Mouse (Mus musculus) midbrain, embryonic 14.5 days (tissue): Measurements from ENCODE around the gene Basp1. TPM values are rescaled to one million over a fixed set of nuclear protein-coding genes. Genes with fewer than 3 reads are reported as not detected.

ENCODE experiments used
- ATAC-seq: fragments of 200-750 bp; cut with Nextera tagmentation; 2 replicates; pipeline ENCODE4 v1.8.0; 2017; ENCODE audit warnings: moderate number of reproducible peaks, moderate library complexity; ENCODE audit not compliant: low FRiP score, low TSS enrichment
- DNase-seq: peaks from one replicate; pipeline ENCODE4 v3.0.0-alpha.2; 2015
- H3K27ac ChIP-seq: fragments of 300-500 bp; sonication (generic); replicated peaks from 2 replicates; pipeline ENCODE4 v1.5.1; 2014; ENCODE audit warnings: mild to moderate bottlenecking, low read depth, low read length, moderate library complexity
- H3K27me3 ChIP-seq: fragments of 300-500 bp; sonication (generic); 2 replicates; pipeline ENCODE4 v1.6.1; 2014; ENCODE audit warnings: low read length, control low read depth, mixed read lengths; ENCODE audit not compliant: control insufficient read depth, insufficient read depth
- H3K36me3 ChIP-seq: fragments of 300-500 bp; sonication (generic); 2 replicates; pipeline ENCODE4 v1.6.1; 2014; ENCODE audit warnings: low read length, control low read depth; ENCODE audit not compliant: control insufficient read depth, insufficient read depth
- H3K4me1 ChIP-seq: fragments of 300-500 bp; sonication (generic); 2 replicates; pipeline ENCODE4 v1.6.1; 2014; ENCODE audit warnings: mild to moderate bottlenecking, antibody characterized with exemption, low read length, control low read depth; ENCODE audit not compliant: control insufficient read depth, insufficient read depth
- H3K4me2 ChIP-seq: fragments of 300-500 bp; sonication (generic); 2 replicates; pipeline ENCODE4 v1.6.1; 2014; ENCODE audit warnings: mild to moderate bottlenecking, low read length, moderate library complexity
- H3K4me3 ChIP-seq: fragments of 300-500 bp; sonication (generic); replicated peaks from 2 replicates; pipeline ENCODE4 v1.5.1; 2014; ENCODE audit warnings: low read depth, low read length
- H3K9ac ChIP-seq: fragments of 300-500 bp; sonication (generic); replicated peaks from 2 replicates; pipeline ENCODE4 v1.6.1; 2014; ENCODE audit warnings: mild to moderate bottlenecking, low read length, moderate library complexity
- H3K9me3 ChIP-seq: fragments of 300-500 bp; sonication (generic); 2 replicates; pipeline ENCODE4 v1.6.1; 2016; ENCODE audit warnings: low read length, control low read depth, mixed read lengths; ENCODE audit not compliant: control insufficient read depth
- WGBS: fragments of 180-500 bp; shearing (Covaris S2); extraction: QIAGEN DNeasy Blood & Tissue Kit; methylation state at CpG from one replicate; pipeline ENCODE4 v1.1.7; 2014; 5-methylcytosine and 5-hydroxymethylcytosine counted together
- polyA plus RNA-seq: library from polyadenylated mRNA; unstranded; fragments of >200 nt; fragmentation: Nextera tagmentation; extraction: Ambion mirVana; gene quantifications from 2 replicates; pipeline ENCODE4 v1.2.1, GENCODE M21; 2014

Basp1 gene
- polyA plus RNA-seq, 1 experiment from 2014 or later, result 227 TPM

DNA sequence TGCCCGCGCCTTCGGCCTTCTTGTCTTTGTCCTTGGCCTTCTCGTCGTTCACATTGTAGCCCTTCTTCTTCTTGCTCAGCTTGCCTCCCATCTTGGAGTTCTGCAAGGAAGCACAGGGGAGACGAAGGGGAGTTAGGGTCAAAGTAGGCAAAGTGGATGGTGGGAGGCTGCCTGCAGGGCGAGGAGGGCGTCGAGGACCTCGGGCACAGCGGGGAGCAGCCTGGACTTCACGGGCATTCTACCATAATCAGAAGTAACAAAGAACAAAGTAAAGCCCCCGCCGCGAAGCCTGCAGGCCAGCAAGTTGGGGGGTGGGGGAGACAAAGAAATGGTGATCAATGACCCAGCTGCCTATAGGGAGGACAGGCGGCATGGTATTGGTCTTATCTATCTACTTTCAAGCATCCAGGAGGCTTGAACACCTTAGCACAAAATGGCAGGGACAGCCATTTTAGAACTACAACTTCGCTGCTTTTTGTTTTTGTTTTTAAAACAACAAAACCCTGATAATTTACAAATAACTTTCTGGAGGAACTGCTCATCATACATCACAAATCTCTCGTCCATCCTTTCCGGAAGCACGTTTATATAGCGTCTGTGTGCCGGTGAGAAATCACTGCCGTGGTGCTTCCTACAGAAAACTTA is 48.6 kb downstream of the Basp1 start:
- Histone ChIP-seq H3K9me3 (no peaks in the 10 kb centered on the region), H3K9ac (peak overlapping the region; percentile 58), H3K27ac (peak overlapping the region; percentile 81), H3K4me3 (peak overlapping the region; percentile 15; the same call in 1 of the 2 replicates), H3K36me3 (peaks cover 20% of the 10 kb centered on the region), H3K4me1 (peaks cover 54% of the 10 kb centered on the region), H3K4me2 (peak overlapping the region; percentile 52), H3K27me3 (no peaks in the 10 kb centered on the region)
- ATAC-seq, result no peak
- peak; percentile 64 for DNase-seq
- WGBS, result 8% methylated on average over 23 of the region's 23 CpGs

DNA sequence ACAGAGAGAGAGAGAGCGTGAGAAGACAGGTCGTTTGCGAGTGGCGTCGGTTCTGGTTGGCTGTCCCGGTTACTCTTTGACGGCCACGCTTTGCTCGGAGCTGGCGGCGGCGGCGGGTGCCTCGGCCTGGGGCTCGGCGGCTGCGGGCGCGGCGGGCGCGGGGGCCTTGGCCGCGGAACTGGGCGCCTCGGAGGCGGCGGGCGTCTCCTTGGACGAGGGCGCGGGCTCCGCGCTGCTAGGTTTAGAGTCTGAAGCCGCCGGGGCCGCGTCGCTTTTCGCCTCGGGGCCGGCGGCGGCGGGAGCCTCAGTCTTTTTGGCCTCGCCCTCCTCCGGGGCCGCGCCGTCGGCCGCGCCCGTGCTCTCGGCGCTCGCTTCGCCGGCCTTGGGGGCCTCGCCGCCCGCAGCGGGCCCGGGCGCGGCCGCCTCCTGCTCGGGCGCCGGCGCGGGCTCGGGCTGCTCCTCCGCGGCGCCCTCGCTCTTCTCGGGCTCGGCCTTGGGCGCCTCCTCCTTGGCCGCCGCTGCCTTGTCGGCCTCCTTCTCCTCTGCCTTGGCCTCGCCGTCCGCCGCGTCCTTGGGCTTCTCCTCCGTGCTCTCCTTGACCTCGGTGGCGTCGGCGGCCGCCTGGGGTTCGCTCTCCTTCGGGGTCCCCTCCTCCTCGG is 49.3 kb downstream of the Basp1 start:
- Histone ChIP-seq H3K9ac (peak overlapping the region; percentile 58), H3K4me1 (peaks cover 50% of the 10 kb centered on the region), H3K27ac (peak overlapping the region; percentile 81), H3K4me2 (peak overlapping the region; percentile 52), H3K9me3 (no peaks in the 10 kb centered on the region), H3K27me3 (no peaks in the 10 kb centered on the region), H3K4me3 (peak overlapping the region; percentile 15; the same call in 1 of the 2 replicates), H3K36me3 (peaks cover 20% of the 10 kb centered on the region)
- DNase-seq, result peak; percentile 68
- WGBS, result 5% methylated on average over 97 of the region's 97 CpGs
- ATAC-seq, result peak; percentile 16; the same call in 1 of the 2 replicates

DNA sequence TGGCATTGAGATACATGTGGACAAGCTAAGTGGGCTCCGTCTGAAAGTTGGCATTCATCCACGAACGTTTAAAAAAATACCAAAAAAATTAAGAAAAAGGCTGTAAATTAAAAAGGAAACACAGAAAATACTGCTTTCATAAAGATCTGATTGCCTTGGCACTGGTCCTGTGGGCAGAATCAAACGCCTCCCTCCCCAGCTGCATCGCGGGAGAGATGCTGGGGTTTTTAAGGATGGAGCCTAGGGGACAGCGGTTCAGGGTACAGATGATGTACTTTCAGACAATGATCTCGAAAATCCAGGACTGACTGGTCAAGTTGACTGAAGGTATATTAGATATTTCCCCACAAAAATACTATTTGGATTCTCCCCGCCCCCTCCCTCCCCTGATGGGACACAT is 49.9 kb downstream of the Basp1 start:
- Histone ChIP-seq H3K27ac (no peak overlapping the region), H3K4me1 (peaks cover 55% of the 10 kb centered on the region), H3K9ac (peak overlapping the region; percentile 58; the same call in 1 of the 2 replicates), H3K27me3 (no peaks in the 10 kb centered on the region), H3K36me3 (peaks cover 20% of the 10 kb centered on the region), H3K9me3 (no peaks in the 10 kb centered on the region), H3K4me3 (no peak overlapping the region), H3K4me2 (no peak overlapping the region)
- DNase-seq, result peak; percentile 50
- WGBS, result 75% methylated on average over 9 of the region's 9 CpGs
- ATAC-seq, result no peak

DNA sequence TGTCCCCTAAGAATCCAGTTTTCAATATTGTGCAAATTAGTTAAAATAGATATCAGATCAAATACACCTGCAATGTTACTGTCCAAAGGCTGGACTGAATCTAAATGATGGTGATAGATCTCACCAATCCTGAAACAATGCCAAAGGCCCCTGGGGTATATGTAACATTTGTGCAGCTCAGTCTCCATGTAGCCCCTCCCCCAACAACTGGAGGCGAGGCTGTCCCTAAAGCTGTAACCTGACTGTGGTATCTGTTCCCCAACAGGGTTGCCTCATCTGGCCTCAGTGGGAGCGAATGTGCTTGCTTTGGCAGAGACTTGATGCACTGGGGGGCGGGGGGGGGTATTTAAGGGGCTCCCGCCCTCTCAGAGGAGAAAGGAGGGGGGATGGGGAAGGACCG is 52.7 kb downstream of the Basp1 start:
- Histone ChIP-seq H3K4me3 (no peak overlapping the region), H3K27me3 (no peaks in the 10 kb centered on the region), H3K4me1 (peaks cover 57% of the 10 kb centered on the region), H3K36me3 (peaks cover 20% of the 10 kb centered on the region), H3K27ac (peak overlapping the region; percentile 66), H3K4me2 (no peak overlapping the region), H3K9me3 (no peaks in the 10 kb centered on the region), H3K9ac (no peak overlapping the region)
- peak; percentile 61 for DNase-seq
- 42% methylated on average over 5 of the region's 5 CpGs for WGBS
- no peak for ATAC-seq

DNA sequence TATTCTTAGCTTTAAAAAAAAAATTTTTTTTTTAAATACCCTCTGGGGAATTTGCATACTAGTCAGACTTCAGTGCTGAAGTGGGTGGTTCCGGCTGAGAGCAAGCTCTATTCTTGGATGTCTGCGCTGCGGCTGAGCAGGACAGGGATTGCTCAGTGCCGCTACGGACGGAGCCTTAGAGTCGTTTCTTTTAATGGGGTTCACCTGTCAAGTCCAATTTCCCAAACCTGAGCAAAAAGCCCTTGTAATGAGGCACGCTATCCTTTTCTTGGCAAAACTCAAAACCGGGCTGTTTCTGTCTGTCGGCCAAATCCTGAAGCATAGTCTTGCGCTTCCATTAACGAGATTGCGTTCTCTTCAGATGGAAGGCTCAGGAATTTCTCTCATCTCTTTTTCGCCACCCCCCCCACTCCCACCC is 54.9 kb downstream of the Basp1 start:
- WGBS, result 12% methylated on average over 14 of the region's 14 CpGs
- H3K36me3 ChIP-seq, result peaks cover 9% of the 10 kb centered on the region; the same call in 1 of the 2 replicates
- H3K4me1 ChIP-seq, result peaks cover 37% of the 10 kb centered on the region
- H3K4me3 ChIP-seq, result no peak overlapping the region
- no peak overlapping the region; the same call in 1 of the 2 replicates for H3K9ac ChIP-seq
- H3K27me3 ChIP-seq, result no peaks in the 10 kb centered on the region
- H3K9me3 ChIP-seq, result no peaks in the 10 kb centered on the region
- H3K27ac ChIP-seq, result peak overlapping the region; percentile 46; the same call in 1 of the 2 replicates
- H3K4me2 ChIP-seq, result peak overlapping the region; percentile 44
- ATAC-seq (peak; percentile 71; the same call in 1 of the 2 replicates), DNase-seq (peak; percentile 79)

DNA sequence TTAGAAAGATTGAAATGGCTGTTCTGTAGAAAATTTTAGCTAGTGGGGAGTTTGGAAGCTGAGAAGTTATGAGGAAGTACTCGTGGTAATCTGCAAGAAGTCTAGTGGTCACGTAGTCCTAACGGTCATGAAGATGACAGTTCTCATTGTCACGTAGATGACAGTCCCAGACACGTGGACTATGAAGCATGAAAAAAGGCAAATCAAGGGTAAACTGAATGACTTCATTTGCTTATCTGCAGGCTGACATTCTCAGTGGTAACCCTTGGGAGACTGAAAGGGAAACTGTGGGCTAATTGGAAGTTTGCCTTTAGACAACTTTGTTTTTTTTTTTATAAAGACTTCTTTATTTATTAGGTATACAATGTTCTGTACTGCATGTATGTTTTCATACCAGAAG is 58.2 kb downstream of the Basp1 start:
- Histone ChIP-seq H3K4me1 (peaks cover 17% of the 10 kb centered on the region), H3K27me3 (no peaks in the 10 kb centered on the region), H3K4me3 (no peak overlapping the region), H3K4me2 (no peak overlapping the region), H3K9me3 (no peaks in the 10 kb centered on the region), H3K27ac (no peak overlapping the region), H3K36me3 (no peaks in the 10 kb centered on the region), H3K9ac (no peak overlapping the region)
- DNase-seq, result no peak
- ATAC-seq, result no peak
- WGBS, result 79% methylated on average over 5 of the region's 5 CpGs

DNA sequence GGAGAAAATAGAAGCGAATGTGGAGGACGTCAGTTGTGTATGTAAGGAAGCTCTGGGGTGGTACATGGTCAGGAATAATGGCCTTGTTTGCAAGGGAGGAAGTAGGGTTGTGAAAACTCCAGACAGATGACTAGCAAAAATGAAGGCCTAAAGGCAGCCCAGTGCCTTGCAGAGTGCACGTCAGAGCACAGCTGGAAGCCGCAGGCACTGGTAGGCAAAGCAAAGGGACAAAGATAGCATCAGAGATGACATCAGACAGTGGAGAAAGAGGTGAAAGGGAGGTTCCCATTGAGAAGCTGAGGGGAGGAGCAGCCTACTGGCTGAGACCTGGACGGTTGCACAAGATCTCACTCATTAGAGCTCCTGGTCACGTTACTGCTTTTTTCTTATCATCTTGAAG is 58.8 kb downstream of the Basp1 start:
- WGBS, result 83% methylated on average over 6 of the region's 6 CpGs
- Histone ChIP-seq H3K4me2 (no peak overlapping the region), H3K4me3 (no peak overlapping the region), H3K9me3 (no peaks in the 10 kb centered on the region), H3K4me1 (peaks cover 13% of the 10 kb centered on the region), H3K27ac (no peak overlapping the region), H3K36me3 (no peaks in the 10 kb centered on the region), H3K27me3 (no peaks in the 10 kb centered on the region), H3K9ac (no peak overlapping the region)
- ATAC-seq, result no peak
- no peak for DNase-seq

DNA sequence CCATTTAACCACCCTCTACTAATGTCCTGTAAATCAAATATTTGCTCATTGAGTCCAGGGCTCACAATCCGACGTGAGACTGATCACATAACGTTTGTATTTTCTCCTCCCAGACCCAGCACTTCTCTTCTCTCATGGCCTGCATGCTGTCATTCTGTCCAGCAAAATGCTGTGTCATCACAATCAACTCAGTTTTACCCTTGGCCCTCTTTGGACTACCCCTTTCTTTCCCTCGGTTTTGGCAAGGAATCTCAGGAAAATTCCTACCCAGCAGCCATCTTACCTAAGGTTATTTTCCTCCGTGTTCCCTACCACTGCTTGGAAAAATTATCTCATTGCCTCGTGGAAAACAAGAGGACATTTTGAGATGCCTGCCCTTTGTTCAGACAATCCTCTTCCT is 60.1 kb downstream of the Basp1 start:
- Histone ChIP-seq H3K36me3 (no peaks in the 10 kb centered on the region), H3K27ac (no peak overlapping the region), H3K4me1 (peaks cover 7% of the 10 kb centered on the region), H3K4me2 (no peak overlapping the region), H3K4me3 (no peak overlapping the region), H3K9me3 (no peaks in the 10 kb centered on the region), H3K27me3 (no peaks in the 10 kb centered on the region), H3K9ac (no peak overlapping the region)
- 82% methylated on average over 6 of the region's 6 CpGs for WGBS
- DNase-seq, result no peak
- ATAC-seq, result no peak

DNA sequence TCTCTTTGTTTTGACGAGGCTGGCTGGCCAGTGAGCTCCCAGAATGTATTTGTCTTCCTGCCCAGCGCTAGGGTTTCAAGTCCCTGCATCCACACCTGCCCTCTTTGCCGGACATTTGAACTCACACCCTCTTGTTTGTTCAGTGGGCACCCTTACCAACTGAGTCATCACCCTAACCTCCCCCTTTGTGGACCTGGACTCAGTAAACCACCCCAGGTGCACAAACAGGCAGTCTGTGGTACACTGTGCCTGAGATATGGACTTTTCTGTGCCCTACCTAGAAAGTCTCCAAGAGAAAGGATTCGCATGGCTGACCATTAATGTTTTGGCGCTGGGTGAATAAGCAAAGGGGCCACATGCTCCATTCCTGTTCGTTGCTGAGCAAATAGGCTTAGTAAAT is 70.3 kb downstream of the Basp1 start:
- no peaks in the 10 kb centered on the region for H3K36me3 ChIP-seq
- H3K27ac ChIP-seq, result no peak overlapping the region
- no peak for ATAC-seq

More for the DNA sequence above, 70.3 kb downstream of the Basp1 start:
- no peak overlapping the region for H3K4me3 ChIP-seq
- H3K27me3 ChIP-seq, result no peaks in the 10 kb centered on the region
- DNase-seq, result no peak
- H3K9ac ChIP-seq, result no peak overlapping the region
- WGBS, result 39% methylated on average over 6 of the region's 6 CpGs
- H3K4me1 ChIP-seq, result no peaks in the 10 kb centered on the region
- no peak overlapping the region for H3K4me2 ChIP-seq
- H3K9me3 ChIP-seq, result no peaks in the 10 kb centered on the region
